Mouse (Mus musculus): ENCODE results near the gene Gm7073. TPM values are rescaled to one million over a fixed set of nuclear protein-coding genes. Genes with fewer than 3 reads are reported as not detected.

Gm7073 gene
- polyA plus RNA-seq, 1 experiment from 2014 or later: not detected

DNA sequence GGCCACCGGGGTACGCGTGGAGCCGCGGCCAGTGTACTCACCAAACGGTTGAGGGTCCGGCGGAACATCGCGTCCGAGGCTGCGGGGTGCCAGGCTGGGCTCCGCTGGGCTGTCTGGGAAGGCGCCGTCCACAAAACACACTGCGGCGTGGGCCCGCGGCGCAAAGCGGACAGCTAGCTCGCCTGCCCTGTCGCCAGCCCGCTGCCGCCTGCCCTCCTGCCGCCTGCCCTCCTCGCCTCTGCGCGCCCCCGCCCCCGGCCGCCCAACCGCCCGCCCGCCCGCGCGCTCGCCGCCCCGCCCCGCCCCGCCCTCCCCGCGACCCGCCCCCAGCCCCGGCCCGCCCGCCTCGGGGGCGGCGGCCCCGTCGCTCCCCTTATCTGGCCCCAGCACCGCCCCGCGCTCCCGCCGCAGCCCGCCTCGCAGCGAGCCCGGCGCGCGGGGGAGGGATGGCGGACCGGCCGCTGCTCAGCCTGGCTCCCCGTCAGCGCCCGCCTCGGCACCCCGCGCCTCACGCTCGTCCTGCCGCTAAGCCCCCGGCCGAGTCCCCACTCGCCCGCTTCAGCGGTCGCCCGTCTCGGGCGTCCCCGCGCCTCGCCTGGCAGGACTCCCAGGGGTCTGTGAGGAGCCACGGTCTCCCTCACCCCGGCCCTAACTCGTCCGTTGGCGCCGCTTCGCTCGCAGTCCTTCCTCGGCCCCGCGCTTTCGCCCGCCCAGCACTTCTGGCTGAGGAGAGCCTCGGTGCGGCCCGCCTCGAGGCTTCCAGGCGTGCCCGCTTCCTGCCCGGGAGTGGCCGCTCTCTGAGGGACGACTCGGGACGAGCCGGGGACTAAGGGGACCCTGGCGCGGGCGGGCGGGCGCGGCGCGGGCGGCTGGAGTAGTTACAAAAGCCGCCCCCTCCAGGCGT is 135.0 kb downstream of the Gm7073 start:
- 12% methylated on average over 44 of the region's 126 CpGs for WGBS
- Histone ChIP-seq H3K27me3 (ENCODE audit: control insufficient read depth, insufficient read depth, low read length) (no peaks in the 10 kb centered on the region), H3K27ac (ENCODE audit: low read length) (peak overlapping the region; percentile 96), H3K9me3 (ENCODE audit: control insufficient read depth, low read depth, low read length) (no peaks in the 10 kb centered on the region), H3K4me3 (ENCODE audit: low read depth, low read length) (peak overlapping the region; percentile 56), H3K9ac (replicated peaks; ENCODE audit: low read depth, low read length) (peak overlapping the region; percentile 62), H3K4me1 (ENCODE audit: control insufficient read depth, insufficient read depth, low read length) (no peaks in the 10 kb centered on the region), H3K4me2 (replicated peaks; ENCODE audit: low read depth, low read length) (peak overlapping the region; percentile 57), H3K36me3 (ENCODE audit: control insufficient read depth, insufficient read depth, low read length) (no peaks in the 10 kb centered on the region)
- ATAC-seq (ENCODE audit: insufficient number of reproducible peaks, insufficient read depth, low FRiP score, low read depth): peak; percentile 82

DNA sequence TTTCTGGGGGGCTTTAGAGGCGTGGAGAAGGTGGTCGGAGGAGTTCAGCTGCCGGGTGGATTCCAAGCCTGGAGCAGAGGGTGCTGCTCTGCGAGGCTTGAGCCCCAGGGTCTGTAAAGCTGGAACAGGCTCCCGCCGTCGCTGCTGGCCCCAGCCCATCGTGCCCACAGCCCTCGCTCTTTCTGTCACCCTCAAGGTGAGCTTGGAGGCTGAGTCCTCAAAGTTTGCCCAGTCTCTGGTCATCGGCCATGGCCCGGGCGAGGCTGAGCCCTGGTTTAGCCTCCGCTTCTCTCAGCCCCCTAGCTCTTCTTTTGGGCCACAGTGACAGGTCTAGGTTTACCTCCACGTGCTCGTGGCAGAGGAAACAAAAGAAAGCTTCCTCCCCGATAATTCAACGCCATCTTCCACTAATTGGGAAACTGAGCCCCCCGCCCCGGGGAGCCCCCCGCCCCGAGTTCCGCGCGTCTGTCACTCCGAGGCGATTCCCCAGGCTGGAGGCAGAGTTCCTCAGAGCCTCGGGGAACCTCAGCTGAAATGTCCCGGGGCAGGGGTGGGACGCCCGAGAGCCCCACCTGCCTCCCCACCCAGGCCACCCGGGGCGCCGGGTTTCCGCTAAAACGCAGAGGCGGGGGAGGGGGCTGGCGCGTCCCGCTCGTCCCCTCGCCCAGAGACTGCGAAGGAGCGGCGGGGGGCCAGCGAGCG is 135.8 kb downstream of the Gm7073 start:
- Histone ChIP-seq H3K4me2 (replicated peaks; ENCODE audit: low read depth, low read length) (peak overlapping the region; percentile 57), H3K9me3 (ENCODE audit: control insufficient read depth, low read depth, low read length) (no peaks in the 10 kb centered on the region), H3K4me3 (ENCODE audit: low read depth, low read length) (peak overlapping the region; percentile 56), H3K27me3 (ENCODE audit: control insufficient read depth, insufficient read depth, low read length) (no peaks in the 10 kb centered on the region), H3K27ac (ENCODE audit: low read length) (no peak overlapping the region; the same call in 1 of the 2 replicates), H3K36me3 (ENCODE audit: control insufficient read depth, insufficient read depth, low read length) (no peaks in the 10 kb centered on the region), H3K9ac (replicated peaks; ENCODE audit: low read depth, low read length) (peak overlapping the region; percentile 55), H3K4me1 (ENCODE audit: control insufficient read depth, insufficient read depth, low read length) (no peaks in the 10 kb centered on the region)
- 16% methylated on average over 41 of the region's 46 CpGs for WGBS
- peak; percentile 51; the same call in 1 of the 2 replicates for ATAC-seq (ENCODE audit: insufficient number of reproducible peaks, insufficient read depth, low FRiP score, low read depth)

DNA sequence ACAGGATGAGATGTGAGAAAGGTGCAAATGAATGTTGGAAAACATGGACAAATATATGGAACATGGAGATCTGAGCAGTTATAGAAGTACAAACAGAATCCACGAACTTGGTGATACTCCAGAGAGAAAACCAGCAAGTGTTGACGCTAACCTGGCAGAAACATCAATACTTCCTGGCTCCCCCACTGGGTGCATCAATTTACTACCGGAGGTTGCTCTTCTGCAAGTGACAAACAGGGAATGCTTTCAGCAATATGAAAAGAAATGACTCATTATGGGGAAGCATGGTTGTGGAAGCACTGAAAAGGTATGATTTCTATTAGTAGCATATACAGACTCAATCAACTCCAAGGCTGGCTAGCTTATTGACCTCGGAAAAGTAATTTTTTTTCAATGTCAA is 144.8 kb downstream of the Gm7073 start:
- no peak for ATAC-seq (ENCODE audit: insufficient number of reproducible peaks, insufficient read depth, low FRiP score, low read depth)
- 66% methylated on average over 4 of the region's 4 CpGs for WGBS
- H3K4me3 ChIP-seq (ENCODE audit: low read depth, low read length): no peak overlapping the region
- H3K4me1 ChIP-seq (ENCODE audit: control insufficient read depth, insufficient read depth, low read length): no peaks in the 10 kb centered on the region
- H3K9ac ChIP-seq (replicated peaks; ENCODE audit: low read depth, low read length): no peak overlapping the region
- no peak overlapping the region for H3K4me2 ChIP-seq (replicated peaks; ENCODE audit: low read depth, low read length)
- no peaks in the 10 kb centered on the region for H3K9me3 ChIP-seq (ENCODE audit: control insufficient read depth, low read depth, low read length)
- no peaks in the 10 kb centered on the region for H3K27me3 ChIP-seq (ENCODE audit: control insufficient read depth, insufficient read depth, low read length)
- no peak overlapping the region for H3K27ac ChIP-seq (ENCODE audit: low read length)
- H3K36me3 ChIP-seq (ENCODE audit: control insufficient read depth, insufficient read depth, low read length): no peaks in the 10 kb centered on the region

DNA sequence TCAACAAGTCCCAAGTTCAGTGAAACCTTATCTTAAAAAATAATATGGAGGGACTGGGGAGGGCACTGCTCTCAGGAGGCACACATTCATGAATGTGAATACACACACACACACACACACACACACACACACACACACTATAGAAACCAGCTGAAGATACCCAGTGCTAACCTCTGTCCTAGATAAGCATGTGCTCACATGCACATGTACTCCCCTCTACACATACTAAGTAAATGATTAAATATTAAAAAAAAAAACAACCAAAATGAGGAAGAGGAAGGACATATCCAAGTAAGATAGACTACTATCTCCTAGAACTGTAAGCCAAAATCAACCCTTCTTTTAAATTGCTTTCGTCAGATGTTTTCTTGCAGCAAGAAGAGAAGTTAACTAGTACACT is 152.2 kb downstream of the Gm7073 start:
- WGBS: 81% methylated on average over 1 of the region's 1 CpGs
- no peak overlapping the region for H3K4me2 ChIP-seq (replicated peaks; ENCODE audit: low read depth, low read length)
- H3K36me3 ChIP-seq (ENCODE audit: control insufficient read depth, insufficient read depth, low read length): no peaks in the 10 kb centered on the region
- no peak for ATAC-seq (ENCODE audit: insufficient number of reproducible peaks, insufficient read depth, low FRiP score, low read depth)
- H3K4me1 ChIP-seq (ENCODE audit: control insufficient read depth, insufficient read depth, low read length): no peaks in the 10 kb centered on the region
- no peaks in the 10 kb centered on the region for H3K9me3 ChIP-seq (ENCODE audit: control insufficient read depth, low read depth, low read length)
- no peak overlapping the region for H3K9ac ChIP-seq (replicated peaks; ENCODE audit: low read depth, low read length)
- H3K4me3 ChIP-seq (ENCODE audit: low read depth, low read length): no peak overlapping the region
- no peaks in the 10 kb centered on the region for H3K27me3 ChIP-seq (ENCODE audit: control insufficient read depth, insufficient read depth, low read length)
- H3K27ac ChIP-seq (ENCODE audit: low read length): no peak overlapping the region

MicroRNAs encoded within 50 kb of the gene (microRNA counts, 519-probe panel; counts per million panel counts)
- microRNA mmu-miR-505: 2,290 counts per million, percentile 34 among the panel's probes with 10 or more counts

Small RNA genes lying within 50 kb of the gene (microRNA-seq; reads per million reads assigned to microRNA genes)
- gene Mir505: 68.2 reads per million, percentile 43 among the genes with 10 or more reads in this experiment

Other genes with a start within 250 kb of the Gm7073 start
- gene Atp11c, start 53.4 kb upstream of the Gm7073 start, polyA plus RNA-seq (2014; fragmentation: Nextera tagmentation; extraction: Ambion mirVana): 10.7 and 11.2 TPM in 2 replicates